Mouse (Mus musculus) erythroblast, embryonic 14.5 days (primary cell): ENCODE measurements at regions not wholly inside any gene's neighbourhood (a gene's known extent, or its start where the extent isn't known, plus 50 kb on each side); places are given as distances from the start of the nearest gene placed in this dataset.

ENCODE experiments used
- H3K27me3 ChIP-seq: 2 replicates; pipeline ENCODE4 v1.6.1; 2012; ENCODE audit warnings: inconsistent platforms; ENCODE audit not compliant: control insufficient read depth
- H3K36me3 ChIP-seq: 2 replicates; pipeline ENCODE4 v1.6.1; 2012; ENCODE audit warnings: mild to moderate bottlenecking, inconsistent platforms; ENCODE audit not compliant: control insufficient read depth
- H3K4me1 ChIP-seq: 2 replicates; pipeline ENCODE4 v1.6.1; 2012; ENCODE audit warnings: inconsistent platforms; ENCODE audit not compliant: control insufficient read depth
- H3K4me3 ChIP-seq: replicated peaks from 2 replicates; pipeline ENCODE3; 2012; ENCODE audit warnings: moderate library complexity, mild to moderate bottlenecking, inconsistent platforms
- H3K9me3 ChIP-seq: 2 replicates; pipeline ENCODE4 v1.6.1; 2012; ENCODE audit warnings: low read length, inconsistent platforms, mixed read lengths; ENCODE audit not compliant: control insufficient read depth
- GATA1 ChIP-seq: IDR thresholded peaks from 2 replicates; pipeline ENCODE4 v1.6.1; 2012; ENCODE audit warnings: low read length, inconsistent platforms, mixed read lengths
- TAL1 ChIP-seq: IDR thresholded peaks from 3 replicates; pipeline ENCODE4 v1.6.1; 2012; ENCODE audit warnings: low read length, inconsistent platforms, mixed read lengths

- H3K9me3 ChIP-seq: peaks cover 3% of the 10 kb centered on the region; the same call in 1 of the 2 replicates
- no peaks in the 10 kb centered on the region; the same call in 1 of the 2 replicates for H3K4me1 ChIP-seq
- TF ChIP-seq GATA1 (no peak), TAL1 (no peak)
- no peaks in the 10 kb centered on the region for H3K27me3 ChIP-seq
- H3K36me3 ChIP-seq: no peaks in the 10 kb centered on the region
- no peak overlapping the region for H3K4me3 ChIP-seq
These were observed 111.9 kb upstream of the Cpsf6 start for GRCm38 (mm10) chr10:117491711-117492110.

GRCm38 (mm10) chr10:117490851-117491595 lies 111.2 kb upstream of the Cpsf6 start:
- no peak overlapping the region for H3K4me3 ChIP-seq
- no peaks in the 10 kb centered on the region for H3K27me3 ChIP-seq
- H3K36me3 ChIP-seq: no peaks in the 10 kb centered on the region
- peaks cover 3% of the 10 kb centered on the region; the same call in 1 of the 2 replicates for H3K9me3 ChIP-seq
- TF ChIP-seq TAL1 (no peak), GATA1 (no peak)
- no peaks in the 10 kb centered on the region; the same call in 1 of the 2 replicates for H3K4me1 ChIP-seq

- H3K9me3 ChIP-seq: peaks cover 4% of the 10 kb centered on the region; the same call in 1 of the 2 replicates
- H3K36me3 ChIP-seq: no peaks in the 10 kb centered on the region
- H3K4me3 ChIP-seq: no peak overlapping the region
- no peaks in the 10 kb centered on the region for H3K4me1 ChIP-seq
- no peaks in the 10 kb centered on the region for H3K27me3 ChIP-seq
- no peak for TF ChIP-seq GATA1
- no peak for TF ChIP-seq TAL1
These were observed 103.3 kb upstream of the Cpsf6 start for GRCm38 (mm10) chr10:117483091-117483600.

GRCm38 (mm10) chr10:117482361-117482760 lies 102.5 kb upstream of the Cpsf6 start:
- H3K4me1 ChIP-seq: no peaks in the 10 kb centered on the region
- no peaks in the 10 kb centered on the region for H3K36me3 ChIP-seq
- H3K4me3 ChIP-seq: no peak overlapping the region
- H3K9me3 ChIP-seq: peaks cover 4% of the 10 kb centered on the region; the same call in 1 of the 2 replicates
- TF ChIP-seq GATA1 (no peak), TAL1 (no peak)
- no peaks in the 10 kb centered on the region for H3K27me3 ChIP-seq

- no peak overlapping the region for H3K4me3 ChIP-seq
- TF ChIP-seq TAL1 (no peak), GATA1 (no peak)
- H3K36me3 ChIP-seq: no peaks in the 10 kb centered on the region
- no peaks in the 10 kb centered on the region for H3K4me1 ChIP-seq
- H3K27me3 ChIP-seq: no peaks in the 10 kb centered on the region
- H3K9me3 ChIP-seq: peaks cover 4% of the 10 kb centered on the region; the same call in 1 of the 2 replicates
These were observed 101.7 kb upstream of the Cpsf6 start for GRCm38 (mm10) chr10:117481341-117481990.

GRCm38 (mm10) chr10:117480456-117480850 lies 100.6 kb upstream of the Cpsf6 start:
- no peaks in the 10 kb centered on the region for H3K4me1 ChIP-seq
- H3K36me3 ChIP-seq: no peaks in the 10 kb centered on the region
- H3K27me3 ChIP-seq: no peaks in the 10 kb centered on the region
- H3K4me3 ChIP-seq: no peak overlapping the region
- TF ChIP-seq TAL1: no peak
- H3K9me3 ChIP-seq: peaks cover 4% of the 10 kb centered on the region; the same call in 1 of the 2 replicates

- no peaks in the 10 kb centered on the region for H3K36me3 ChIP-seq
- no peak overlapping the region for H3K4me3 ChIP-seq
- H3K4me1 ChIP-seq: no peaks in the 10 kb centered on the region
- no peak for TF ChIP-seq GATA1
- no peak for TF ChIP-seq TAL1
- H3K27me3 ChIP-seq: no peaks in the 10 kb centered on the region
- H3K9me3 ChIP-seq: peaks cover 4% of the 10 kb centered on the region; the same call in 1 of the 2 replicates
These were observed 100.1 kb upstream of the Cpsf6 start for GRCm38 (mm10) chr10:117479721-117480455.

- TF ChIP-seq TAL1: no peak
- TF ChIP-seq GATA1: no peak
- H3K4me3 ChIP-seq: no peak overlapping the region
- no peaks in the 10 kb centered on the region for H3K4me1 ChIP-seq
- H3K9me3 ChIP-seq: peaks cover 7% of the 10 kb centered on the region
- H3K27me3 ChIP-seq: no peaks in the 10 kb centered on the region
- H3K36me3 ChIP-seq: no peaks in the 10 kb centered on the region
These were observed 99.1 kb upstream of the Cpsf6 start for GRCm38 (mm10) chr10:117478931-117479280.
